Mouse (Mus musculus): ENCODE measurements at regions not wholly inside any gene's neighbourhood (a gene's known extent, or its start where the extent isn't known, plus 50 kb on each side); places are given as distances from the start of the nearest gene placed in this dataset.

GRCm38 (mm10) chr11:52629776-52630175, 134.7 kb upstream of the Fstl4 start:
- no peak for DNase-seq (ENCODE audit: low spot score)

- DNase-seq (ENCODE audit: low spot score): no peak
These were observed 132.9 kb upstream of the Fstl4 start for GRCm38 (mm10) chr11:52631579-52631978.

- no peak for DNase-seq (ENCODE audit: low spot score)
These were observed 130.2 kb upstream of the Fstl4 start for GRCm38 (mm10) chr11:52634189-52634588.

GRCm38 (mm10) chr11:52635716-52636389, 128.6 kb upstream of the Fstl4 start:
- DNase-seq (ENCODE audit: low spot score): no peak

- DNase-seq (ENCODE audit: low spot score): no peak
These were observed 125.5 kb upstream of the Fstl4 start for GRCm38 (mm10) chr11:52638939-52639338.

GRCm38 (mm10) chr11:52641725-52642338, 122.6 kb upstream of the Fstl4 start:
- DNase-seq (ENCODE audit: low spot score): no peak

GRCm38 (mm10) chr11:52644081-52644768, 120.2 kb upstream of the Fstl4 start:
- DNase-seq (ENCODE audit: low spot score): no peak

- no peak for DNase-seq (ENCODE audit: low spot score)
These were observed 116.1 kb upstream of the Fstl4 start for GRCm38 (mm10) chr11:52648176-52648839.

- DNase-seq (ENCODE audit: low spot score): no peak
These were observed 115.5 kb upstream of the Fstl4 start for GRCm38 (mm10) chr11:52648849-52649400.

GRCm38 (mm10) chr11:52654640-52655039, 109.8 kb upstream of the Fstl4 start:
- DNase-seq (ENCODE audit: low spot score): no peak

- no peak for DNase-seq (ENCODE audit: low spot score)
These were observed 108.5 kb upstream of the Fstl4 start for GRCm38 (mm10) chr11:52655720-52656474.

GRCm38 (mm10) chr11:52661234-52661633, 103.2 kb upstream of the Fstl4 start:
- no peak for DNase-seq (ENCODE audit: low spot score)

- DNase-seq (ENCODE audit: low spot score): no peak
These were observed 102.4 kb upstream of the Fstl4 start for GRCm38 (mm10) chr11:52661894-52662593.

- DNase-seq (ENCODE audit: low spot score): no peak
These were observed 99.1 kb upstream of the Fstl4 start for GRCm38 (mm10) chr11:52665343-52665742.

GRCm38 (mm10) chr11:52675022-52675421, 89.4 kb upstream of the Fstl4 start:
- no peak for DNase-seq (ENCODE audit: low spot score)

- DNase-seq (ENCODE audit: low spot score): no peak
These were observed 86.2 kb upstream of the Fstl4 start for GRCm38 (mm10) chr11:52678259-52678658.

GRCm38 (mm10) chr11:52685436-52685835, 79.0 kb upstream of the Fstl4 start:
- DNase-seq (ENCODE audit: low spot score): no peak

GRCm38 (mm10) chr11:52692701-52693100, 71.7 kb upstream of the Fstl4 start:
- DNase-seq (ENCODE audit: low spot score): no peak

- DNase-seq (ENCODE audit: low spot score): no peak
These were observed 62.8 kb upstream of the Fstl4 start for GRCm38 (mm10) chr11:52701682-52702081.

- DNase-seq (ENCODE audit: low spot score): no peak
These were observed 61.0 kb upstream of the Fstl4 start for GRCm38 (mm10) chr11:52703391-52703790.

Data from ovary, postnatal 10 days (tissue).